Mouse (Mus musculus) liver (tissue): ENCODE results near the gene Gm13305.
"Not testable (repeated sequence)": the region's sequence is repeated elsewhere in the genome, so short reads cannot be mapped to it uniquely, and the experiment has no call there.

ENCODE experiments used
- DNase-seq: peaks from one replicate; pipeline ENCODE4 v3.0.0-alpha.2; 2020; ENCODE audit warnings: mixed read lengths

The Gm13305 gene

DNA sequence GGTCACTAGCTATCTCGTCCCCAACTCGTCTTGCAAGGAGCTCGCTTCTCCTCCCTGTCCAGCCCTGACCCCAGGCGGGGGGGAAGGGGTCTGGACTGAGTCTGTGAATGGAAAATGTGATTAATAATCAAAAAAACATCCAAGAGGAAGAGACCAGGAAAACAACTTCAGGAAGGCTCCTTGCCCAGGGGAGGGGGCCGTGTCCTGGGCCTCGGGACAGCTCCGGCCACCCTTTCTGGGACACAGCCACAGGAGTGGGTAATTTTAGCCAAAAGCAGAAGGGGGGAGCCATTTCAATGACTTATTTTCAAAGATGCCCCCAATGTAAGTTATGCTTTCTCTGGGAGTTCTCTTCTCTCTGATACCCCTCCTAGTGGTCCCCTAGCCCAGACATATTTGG is at the start of gene Gm13305:
Gene Gm13305 (minus strand): TSS at position 101 of the 400 bp plus-strand sequence.
- not testable (repeated sequence) for DNase-seq

DNA sequence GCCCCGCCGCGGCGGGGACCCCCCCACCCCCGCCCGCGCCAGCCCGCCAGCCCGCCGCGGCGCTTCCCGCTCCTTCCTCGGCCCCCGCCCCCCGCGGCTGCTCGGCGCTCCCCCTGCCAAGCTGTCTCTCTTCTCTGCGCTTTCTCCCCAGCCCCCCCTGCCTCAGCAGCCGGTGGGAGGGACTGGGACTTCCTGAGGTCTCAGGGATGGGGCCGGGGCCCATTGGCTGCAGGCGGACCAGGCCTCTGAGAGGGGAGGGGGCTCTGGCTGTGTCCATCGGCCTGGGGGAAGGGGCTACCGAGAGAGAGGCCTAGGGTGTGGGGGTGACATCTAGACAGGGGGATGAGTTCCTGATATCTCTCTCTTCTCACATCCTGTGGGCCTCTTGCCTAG is 16.6 kb upstream of the Gm13305 start:
- DNase-seq: not testable (repeated sequence)

DNA sequence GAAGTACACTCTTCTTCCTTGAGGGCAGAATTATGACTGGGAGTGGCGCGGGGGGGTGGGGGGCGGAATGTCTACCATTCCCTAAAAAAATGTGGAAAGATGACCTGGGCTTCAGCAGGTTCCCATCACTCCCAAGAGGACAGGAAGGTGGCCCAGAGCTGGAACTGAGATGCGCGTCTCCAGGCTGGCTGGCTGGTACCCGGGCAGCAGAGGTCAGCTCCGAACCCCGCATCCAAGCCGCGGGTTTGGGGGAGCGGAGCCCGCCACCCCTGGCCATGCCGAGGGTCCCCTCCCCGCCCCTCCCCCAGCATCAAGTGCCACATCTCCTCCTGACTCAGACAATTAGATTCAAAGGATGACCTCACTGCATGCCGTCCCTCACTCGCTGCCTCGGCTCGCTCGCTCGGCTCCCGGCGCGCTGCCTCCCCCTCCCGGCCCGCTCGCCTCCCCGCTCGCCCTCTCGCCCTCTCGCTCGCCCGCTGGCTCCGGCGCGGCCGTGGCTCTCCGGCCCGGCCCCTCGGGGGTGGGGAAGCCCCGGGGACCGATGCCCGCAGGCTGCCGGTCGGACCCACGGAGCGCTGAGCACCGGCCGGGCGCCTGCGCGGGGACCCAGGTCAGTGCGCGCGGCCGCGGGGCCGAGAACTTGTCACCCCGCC is 16.0 kb upstream of the Gm13305 start:
- DNase-seq: not testable (repeated sequence)

DNA sequence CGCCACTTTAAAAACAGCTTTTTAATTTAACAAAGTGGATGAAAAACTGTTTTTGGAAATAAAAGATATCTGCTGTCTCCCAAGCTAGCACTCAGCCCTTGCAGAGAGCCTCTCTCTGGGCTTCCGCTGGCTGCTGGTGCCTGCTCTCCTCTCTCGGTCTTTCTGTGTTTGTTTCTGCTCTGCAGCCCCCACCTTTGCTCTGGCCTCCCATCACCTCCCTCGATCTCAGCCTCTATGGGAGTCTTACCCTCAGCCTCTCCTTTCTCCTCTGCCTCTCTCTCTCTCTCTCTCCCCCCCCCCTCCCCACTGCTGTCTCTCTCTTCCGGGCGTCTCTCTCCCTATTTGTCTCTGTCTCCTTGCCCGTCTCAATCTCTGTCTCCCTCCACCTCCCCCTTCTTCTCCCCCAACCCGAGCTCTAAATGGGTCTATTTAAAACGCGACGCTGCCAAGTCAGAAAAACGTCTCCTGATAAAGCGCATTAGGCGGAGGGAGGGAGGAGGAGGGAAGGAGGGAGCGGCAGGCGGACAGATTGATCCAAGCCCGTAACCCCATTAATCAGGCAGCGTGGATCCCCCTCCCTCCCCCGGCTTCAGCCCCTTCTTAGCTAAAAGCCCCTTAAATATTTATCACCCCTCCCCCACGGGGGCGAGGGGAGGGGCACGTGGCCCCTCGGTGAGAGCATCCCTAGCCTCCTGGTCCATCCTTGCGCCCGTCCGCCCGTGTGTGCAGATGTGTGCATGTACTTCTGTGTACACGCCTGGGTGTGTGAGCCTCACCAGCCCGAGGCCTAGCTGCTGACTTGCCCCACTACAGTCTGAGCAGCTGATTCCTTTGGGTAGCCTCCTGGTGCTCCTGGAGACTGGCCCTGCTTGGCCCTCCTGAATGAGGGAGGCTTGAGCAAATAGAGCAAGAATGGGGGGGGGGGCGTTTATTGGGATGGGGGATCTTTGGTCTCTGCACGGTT is 15.1 kb upstream of the Gm13305 start:
- not testable (repeated sequence) for DNase-seq

DNA sequence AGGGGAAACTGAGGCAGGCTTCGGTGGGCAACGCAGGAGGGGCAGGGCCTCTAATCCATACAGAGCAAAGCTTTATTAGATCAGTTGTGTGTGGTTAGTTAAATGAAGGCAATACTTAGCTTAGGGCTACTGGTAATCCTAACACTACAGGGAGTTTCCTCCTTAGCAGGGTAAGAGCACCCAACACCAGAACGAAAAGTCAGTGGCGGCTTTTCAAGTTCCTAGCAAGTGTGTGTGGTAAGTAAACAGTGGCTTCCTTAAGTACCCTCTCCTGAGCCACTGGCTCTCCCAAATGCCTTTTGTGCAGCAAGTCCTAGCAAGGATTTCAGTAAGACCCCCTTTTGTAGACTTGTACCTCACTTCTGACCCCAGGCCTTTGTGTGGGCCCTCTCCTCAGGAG is 9.8 kb upstream of the Gm13305 start:
- DNase-seq: not testable (repeated sequence)

DNA sequence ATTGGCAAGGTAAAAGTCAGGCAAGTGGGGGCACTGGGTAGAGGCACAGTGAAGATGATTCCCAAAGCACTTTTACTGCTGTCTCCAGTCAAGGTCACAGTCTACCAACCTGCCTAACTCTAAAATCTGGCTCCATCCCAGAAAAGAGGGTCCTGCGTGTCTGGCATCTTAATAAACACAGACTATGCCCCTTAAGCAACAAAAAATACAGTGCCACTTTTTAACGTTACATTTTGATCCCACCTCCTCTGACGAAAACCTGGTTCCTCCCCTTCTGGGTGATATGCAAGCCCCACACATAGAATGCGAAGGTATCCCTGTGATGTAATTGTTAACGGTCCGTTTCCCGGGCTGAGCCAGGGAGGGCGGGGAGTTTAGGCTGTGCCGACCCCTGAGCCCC is 15.3 kb downstream of the Gm13305 start, which contains the start of gene Gm13306:
Gene Gm13306 (plus strand): TSS at position 301 of the 400 bp plus-strand sequence.
- DNase-seq: not testable (repeated sequence)

DNA sequence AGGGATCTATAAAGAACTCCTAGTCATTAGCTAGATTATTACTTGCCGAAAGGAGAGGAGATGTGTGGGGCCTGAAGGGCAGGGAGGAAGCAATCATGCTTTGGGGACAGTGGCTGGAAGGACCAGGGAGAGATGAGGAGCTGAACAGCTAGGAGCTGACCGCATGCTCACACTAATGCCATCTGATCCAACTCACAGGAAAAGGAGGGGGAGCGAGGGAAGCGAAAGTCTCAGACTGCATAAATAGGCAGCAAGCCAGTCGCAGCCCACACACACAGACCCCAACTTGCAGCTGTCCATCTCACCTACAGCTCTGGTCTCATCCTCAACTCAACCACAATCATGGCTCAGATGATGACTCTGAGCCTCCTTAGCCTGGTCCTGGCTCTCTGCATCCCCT is 53.9 kb downstream of the Gm13305 start, which contains the start of gene Gm13304:
Gene Gm13304 (plus strand): TSS at position 301 of the 400 bp plus-strand sequence.
- not testable (repeated sequence) for DNase-seq
